Mouse (Mus musculus): ENCODE results near the gene Capn6. TPM values are rescaled to one million over a fixed set of nuclear protein-coding genes. Genes with fewer than 3 reads are reported as not detected.

Capn6 gene
- 18.6 and 19.9 TPM in 2 replicates for polyA plus RNA-seq (2016; fragmentation: Nextera tagmentation; extraction: Ambion mirVana)

DNA sequence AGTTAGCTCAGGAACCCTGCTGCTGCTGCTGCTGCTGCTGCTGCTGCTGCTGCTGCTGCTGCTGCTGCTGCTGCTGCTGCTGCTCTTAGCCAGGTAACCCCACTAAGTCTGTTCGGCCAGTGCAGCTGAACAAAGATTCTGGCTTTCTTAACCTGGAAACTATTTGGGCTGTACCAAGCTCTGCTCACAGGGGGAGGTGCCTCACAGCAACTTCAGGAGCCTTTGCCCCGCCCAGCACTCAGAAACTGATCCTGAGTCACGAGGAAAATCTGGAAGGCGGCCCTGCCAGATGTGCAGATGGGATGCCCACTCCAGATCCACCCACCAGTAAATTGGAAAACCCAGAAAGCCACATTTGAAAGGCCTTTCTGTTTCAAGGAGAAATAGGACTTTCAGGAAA, at the start of gene Capn6:
Gene Capn6, minus strand, starts transcription at position 203 of the 400 bp plus-strand sequence.
- no peak within 1 kb of the TSS; the same call in 1 of the 2 replicates for H3K4me3 ChIP-seq
- 51% methylated on average over 4 of the region's 4 CpGs for WGBS
- ATAC-seq (ENCODE audit: low FRiP score, low read depth), result no peak

DNA sequence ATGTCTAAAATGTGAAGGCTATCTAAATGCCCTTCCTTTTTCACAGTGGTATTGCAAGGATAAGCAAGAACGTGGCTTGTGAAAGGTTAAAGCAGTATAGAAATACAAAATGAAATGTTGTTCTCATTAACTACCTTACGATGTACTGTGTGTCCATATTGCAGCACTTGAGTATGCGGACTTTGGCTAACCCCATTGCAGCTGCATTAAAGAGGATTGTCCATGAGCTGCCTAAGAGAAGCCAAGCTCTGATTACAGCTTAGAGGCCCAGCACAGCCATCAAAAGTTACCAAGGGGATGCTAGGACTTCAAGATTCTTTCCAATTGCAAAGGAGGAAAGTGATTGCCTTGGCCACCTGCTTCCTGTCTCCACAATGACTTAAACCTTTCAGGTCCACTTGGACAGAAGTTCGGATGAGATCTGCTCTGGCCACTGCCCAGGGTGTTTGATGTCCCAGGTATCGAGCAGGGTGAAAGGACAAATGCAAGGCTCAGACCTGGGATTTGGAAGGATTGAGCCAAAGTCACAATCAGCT, 40.0 kb upstream of the Capn6 start:
- H3K36me3 ChIP-seq, result no peaks in the 10 kb centered on the region
- no peak overlapping the region for H3K4me2 ChIP-seq (replicated peaks)
- H3K9ac ChIP-seq, result no peak overlapping the region
- H3K27me3 ChIP-seq (replicated peaks), result no peaks in the 10 kb centered on the region
- H3K9me3 ChIP-seq, result no peaks in the 10 kb centered on the region
- no peak for ATAC-seq (ENCODE audit: low FRiP score, low read depth)
- H3K27ac ChIP-seq, result no peak overlapping the region
- 88% methylated on average over 5 of the region's 5 CpGs for WGBS
- H3K4me3 ChIP-seq, result no peak overlapping the region
- H3K4me1 ChIP-seq, result no peaks in the 10 kb centered on the region

More for the DNA sequence above, at the start of gene Capn6:
- Histone ChIP-seq H3K4me1 (no peaks in the 10 kb centered on the region), H3K27me3 (replicated peaks) (no peaks in the 10 kb centered on the region), H3K9me3 (no peaks in the 10 kb centered on the region), H3K36me3 (no peaks in the 10 kb centered on the region), H3K27ac (no peak within 1 kb of the TSS), H3K9ac (no peak within 1 kb of the TSS), H3K4me2 (replicated peaks) (no peak within 1 kb of the TSS)

DNA sequence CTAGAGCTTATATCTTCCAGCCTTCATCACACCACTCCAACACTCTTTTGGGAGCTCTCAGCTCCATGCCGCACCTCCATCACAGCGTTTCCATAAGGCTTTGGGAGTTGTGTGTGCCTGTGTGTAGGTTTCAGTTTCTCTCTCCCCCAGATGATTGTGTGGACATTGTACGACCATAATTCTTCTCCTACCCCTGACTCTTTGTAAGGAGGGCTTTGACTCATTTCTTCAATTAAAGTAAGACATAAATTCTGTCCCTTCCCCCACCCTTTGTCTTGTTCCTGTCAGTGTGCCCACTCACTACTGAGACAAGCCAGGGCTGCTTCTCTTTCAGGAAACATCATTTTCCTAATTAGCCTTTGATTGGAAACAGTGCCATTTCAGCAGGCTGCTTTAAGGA, 24.1 kb upstream of the Capn6 start:
- Histone ChIP-seq H3K27ac (no peak overlapping the region), H3K36me3 (no peaks in the 10 kb centered on the region), H3K4me1 (no peaks in the 10 kb centered on the region), H3K9ac (no peak overlapping the region), H3K4me2 (replicated peaks) (no peak overlapping the region), H3K27me3 (replicated peaks) (no peaks in the 10 kb centered on the region), H3K9me3 (no peaks in the 10 kb centered on the region), H3K4me3 (no peak overlapping the region)
- ATAC-seq (ENCODE audit: low FRiP score, low read depth), result no peak
- 73% methylated on average over 3 of the region's 3 CpGs for WGBS

DNA sequence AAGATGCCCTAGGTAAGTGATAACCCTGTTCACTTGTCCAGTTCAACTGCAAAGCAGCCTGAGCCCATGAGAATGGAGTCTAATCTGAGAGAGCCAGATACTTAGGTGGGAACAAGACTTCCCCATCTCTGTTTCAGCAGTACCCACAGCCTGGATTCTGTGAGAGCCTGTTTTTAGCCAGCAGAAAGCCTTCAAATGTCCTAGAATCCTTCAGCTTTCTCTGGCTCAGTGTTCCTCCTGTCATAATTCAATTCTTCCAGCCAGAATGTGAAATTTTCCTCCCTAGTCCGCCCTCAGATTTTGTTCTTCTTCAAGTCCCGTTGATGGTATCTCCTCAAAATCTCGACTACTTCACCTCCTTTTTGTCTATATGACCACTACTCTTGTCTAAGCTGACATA, 22.8 kb upstream of the Capn6 start:
- H3K27ac ChIP-seq, result no peak overlapping the region
- no peaks in the 10 kb centered on the region for H3K27me3 ChIP-seq (replicated peaks)
- no peak overlapping the region for H3K9ac ChIP-seq
- no peak for ATAC-seq (ENCODE audit: low FRiP score, low read depth)
- H3K4me3 ChIP-seq, result no peak overlapping the region
- H3K9me3 ChIP-seq, result no peaks in the 10 kb centered on the region
- H3K36me3 ChIP-seq, result no peaks in the 10 kb centered on the region
- WGBS, result 77% methylated on average over 3 of the region's 3 CpGs
- H3K4me2 ChIP-seq (replicated peaks), result no peak overlapping the region
- H3K4me1 ChIP-seq, result no peaks in the 10 kb centered on the region

GRCm38 (mm10) chrX:143846637-143847036, 19.4 kb upstream of the Capn6 start:
- Histone ChIP-seq H3K4me2 (replicated peaks) (no peak overlapping the region), H3K9ac (no peak overlapping the region), H3K27me3 (replicated peaks) (no peaks in the 10 kb centered on the region), H3K27ac (no peak overlapping the region), H3K4me1 (no peaks in the 10 kb centered on the region), H3K4me3 (no peak overlapping the region), H3K9me3 (no peaks in the 10 kb centered on the region), H3K36me3 (no peaks in the 10 kb centered on the region)
- ATAC-seq (ENCODE audit: low FRiP score, low read depth), result no peak
- WGBS, result 68% methylated on average over 3 of the region's 3 CpGs

GRCm38 (mm10) chrX:143826521-143826920, 693 bp downstream of the Capn6 start:
- Histone ChIP-seq H3K9ac (no peak overlapping the region), H3K27ac (no peak overlapping the region), H3K4me1 (no peaks in the 10 kb centered on the region), H3K9me3 (no peaks in the 10 kb centered on the region), H3K36me3 (no peaks in the 10 kb centered on the region), H3K27me3 (replicated peaks) (no peaks in the 10 kb centered on the region), H3K4me2 (replicated peaks) (no peak overlapping the region), H3K4me3 (no peak overlapping the region; the same call in 1 of the 2 replicates)
- 81% methylated on average over 4 of the region's 4 CpGs for WGBS
- no peak for ATAC-seq (ENCODE audit: low FRiP score, low read depth)

DNA sequence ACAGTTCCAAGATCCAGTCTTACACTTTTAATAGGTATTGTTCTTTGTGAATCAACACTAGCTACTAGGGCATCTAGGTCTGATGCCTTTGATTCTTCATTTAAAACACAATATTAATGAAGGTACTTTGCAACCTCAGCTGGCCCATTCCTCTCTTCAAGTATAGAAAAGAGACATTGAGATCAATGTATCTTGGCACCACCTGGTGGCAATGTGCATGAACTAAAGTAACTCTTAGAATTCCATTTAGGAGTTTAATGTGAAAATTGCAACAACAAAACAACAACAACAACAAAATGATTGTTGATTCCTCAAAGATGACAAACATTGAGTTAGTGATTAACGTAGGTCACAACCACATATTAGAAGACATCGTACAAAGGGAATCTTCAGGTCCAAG, 8.3 kb downstream of the Capn6 start:
- H3K36me3 ChIP-seq, result no peaks in the 10 kb centered on the region
- WGBS, result 90% methylated on average over 2 of the region's 2 CpGs
- no peak overlapping the region for H3K4me3 ChIP-seq
- H3K4me2 ChIP-seq (replicated peaks), result no peak overlapping the region
- no peaks in the 10 kb centered on the region for H3K27me3 ChIP-seq (replicated peaks)
- H3K9me3 ChIP-seq, result no peaks in the 10 kb centered on the region
- no peaks in the 10 kb centered on the region for H3K4me1 ChIP-seq
- no peak for ATAC-seq (ENCODE audit: low FRiP score, low read depth)
- H3K9ac ChIP-seq, result no peak overlapping the region
- H3K27ac ChIP-seq, result no peak overlapping the region

DNA sequence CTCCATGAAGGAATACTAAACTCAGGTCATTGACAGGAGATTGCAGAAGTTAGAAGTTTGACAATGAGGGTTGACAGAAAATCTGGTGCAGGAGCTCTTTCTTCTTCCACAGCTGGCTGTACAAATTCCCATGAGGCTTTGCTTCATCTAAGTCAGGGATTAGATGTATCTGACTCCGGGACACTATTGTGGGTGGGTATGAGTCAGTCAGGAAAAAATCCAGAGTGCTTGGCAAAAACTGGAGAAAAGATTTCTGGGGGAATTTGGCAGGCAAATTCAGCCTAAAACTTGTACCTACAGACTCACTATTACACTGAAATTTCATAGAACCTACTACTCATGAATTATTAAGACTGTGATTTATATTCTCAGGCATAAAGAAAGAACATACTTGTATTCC, 11.3 kb downstream of the Capn6 start:
- H3K27ac ChIP-seq, result no peak overlapping the region
- no peak overlapping the region for H3K9ac ChIP-seq
- ATAC-seq (ENCODE audit: low FRiP score, low read depth), result no peak
- no peaks in the 10 kb centered on the region for H3K4me1 ChIP-seq
- no peak overlapping the region for H3K4me3 ChIP-seq
- no peaks in the 10 kb centered on the region for H3K9me3 ChIP-seq
- no peaks in the 10 kb centered on the region for H3K36me3 ChIP-seq
- H3K4me2 ChIP-seq (replicated peaks), result no peak overlapping the region
- 92% methylated on average over 1 of the region's 1 CpGs for WGBS
- H3K27me3 ChIP-seq (replicated peaks), result no peaks in the 10 kb centered on the region

- Histone ChIP-seq H3K9me3 (no peaks in the 10 kb centered on the region), H3K27ac (no peak overlapping the region), H3K4me3 (no peak overlapping the region), H3K36me3 (no peaks in the 10 kb centered on the region), H3K27me3 (replicated peaks) (no peaks in the 10 kb centered on the region), H3K4me1 (no peaks in the 10 kb centered on the region), H3K9ac (no peak overlapping the region), H3K4me2 (replicated peaks) (no peak overlapping the region)
- WGBS, result 77% methylated on average over 3 of the region's 3 CpGs
- no peak for ATAC-seq (ENCODE audit: low FRiP score, low read depth)
These were observed 64.7 kb downstream of the Capn6 start for GRCm38 (mm10) chrX:143762556-143762955.

Small RNA genes within 50 kb of the gene (microRNA-seq; reads per million reads assigned to microRNA genes)
- not detected for gene Gm47298

Other genes starting within 250 kb of the Capn6 start
- gene Dcx, start 105.9 kb upstream of the Capn6 start, polyA plus RNA-seq (2016; fragmentation: Nextera tagmentation; extraction: Ambion mirVana), result 230 and 246 TPM in 2 replicates

Measured in neural tube, embryonic 12.5 days (tissue).